Comparison of ENCODE assay signal across 8 mouse cellular contexts in genomic region chr10:115171351-115171818, GRCm38 (mm10). TPM values are rescaled to one million over a fixed set of nuclear protein-coding genes. Genes with fewer than 3 reads are reported as not detected.
DNase-seq lines count a peak whose midpoint lies in the region; ATAC-seq lines count a peak whose summit lies in the region.

No protein-coding gene starts in this region.

- no peaks in the 10 kb centered on the region for H3K36me3 ChIP-seq in heart, embryonic 10.5 days
- no peaks in the 10 kb centered on the region for H3K36me3 ChIP-seq in midbrain, embryonic 16.5 days (ENCODE audit: control insufficient read depth, insufficient read depth, low read length)

- H3K9me3 ChIP-seq in heart, embryonic 10.5 days = no peaks in the 10 kb centered on the region
- no peaks in the 10 kb centered on the region for H3K9me3 ChIP-seq in midbrain, embryonic 16.5 days (replicated peaks; ENCODE audit: control insufficient read depth, low read length, poor library complexity, severe bottlenecking)

- no peak overlapping the region for H3K9ac ChIP-seq in midbrain, embryonic 16.5 days (ENCODE audit: low read depth, low read length)

- no peak overlapping the region for H3K27ac ChIP-seq in heart, embryonic 10.5 days
- H3K27ac ChIP-seq in midbrain, embryonic 16.5 days (ENCODE audit: low read length) = no peak overlapping the region

- H3K4me2 ChIP-seq in midbrain, embryonic 16.5 days (ENCODE audit: low read length) = no peak overlapping the region

- no peak overlapping the region for H3K4me3 ChIP-seq in heart, embryonic 10.5 days
- H3K4me3 ChIP-seq in midbrain, embryonic 16.5 days (ENCODE audit: low read depth, low read length) = no peak overlapping the region

- DNase-seq in heart, postnatal 4 days = peak; percentile 6
- DNase-seq in heart, embryonic 10.5 days (ENCODE audit: low spot score) = no peak
- DNase-seq in Muller cell, postnatal 12 days (ENCODE audit: inconsistent ontology term) = peak; percentile 13
- peak; percentile 22 for DNase-seq in gonadal fat pad, adult 2 months (ENCODE audit: low read depth)
- DNase-seq in embryo, embryonic 11 days = no peak
- no peak for DNase-seq in spleen, adult 12 weeks (ENCODE audit: low spot score)
- DNase-seq in ovary, postnatal 36 days (ENCODE audit: low spot score) = no peak

- 56% methylated on average over 8 of the region's 8 CpGs for WGBS in heart, embryonic 10.5 days
- WGBS in midbrain, embryonic 16.5 days = 33% methylated on average over 8 of the region's 8 CpGs

- no peaks in the 10 kb centered on the region for H3K27me3 ChIP-seq in heart, embryonic 10.5 days (ENCODE audit: insufficient read depth, poor library complexity, severe bottlenecking)
- H3K27me3 ChIP-seq in midbrain, embryonic 16.5 days (ENCODE audit: control insufficient read depth, insufficient read depth, low read depth, low read length) = no peaks in the 10 kb centered on the region

- H3K4me1 ChIP-seq in heart, embryonic 10.5 days = no peaks in the 10 kb centered on the region
- H3K4me1 ChIP-seq in midbrain, embryonic 16.5 days (ENCODE audit: control insufficient read depth, insufficient read depth, low read length) = no peaks in the 10 kb centered on the region

- peak; percentile 73 for ATAC-seq in midbrain, embryonic 16.5 days

RNA-seq across cellular contexts. Expression of gene Tph2, which starts 13.4 kb away (rescaled TPM):
- total RNA-seq in heart, postnatal 4 days (2021) = not detected
- polyA plus RNA-seq in heart, embryonic 10.5 days (2016; fragmentation: Nextera tagmentation; extraction: Ambion mirVana) = not detected in 2 replicates
- polyA plus RNA-seq in gonadal fat pad, adult 2 months (2012; rRNA removed) = 0.04 and 0.43 TPM in 2 replicates
- 8.6 and 10.2 TPM in 2 replicates for polyA plus RNA-seq in midbrain, embryonic 16.5 days (2015; fragmentation: Nextera tagmentation; extraction: Ambion mirVana)

Comparison
In these comparisons a context has a peak if more than half of its experiments do, and no peak if none do; other contexts are left out.
1. DNase-seq: peak in heart, postnatal 4 days (single experiment), Muller cell, postnatal 12 days (single experiment) and gonadal fat pad, adult 2 months (single experiment); none in heart, embryonic 10.5 days (single experiment), embryo, embryonic 11 days (single experiment), spleen, adult 12 weeks (single experiment) and ovary, postnatal 36 days (single experiment).